Mouse (Mus musculus) left cerebral cortex, adult 18-20 months (tissue): Measurements from ENCODE around the gene Slc39a11. TPM values are rescaled to one million over a fixed set of nuclear protein-coding genes. Genes with fewer than 3 reads are reported as not detected.
"Not testable (repeated sequence)": the region's sequence is repeated elsewhere in the genome, so short reads cannot be mapped to it uniquely, and the experiment has no call there.

Experiments
- DNase-seq, 2 experiments: peaks; one replicate each; pipeline ENCODE4 v3.0.0; 2021 to 2022; ENCODE audit warnings: low spot score in 2 of 2, mixed read lengths in 1 of 2
- total RNA-seq, 2 experiments: library from RNA; stranded (reverse); gene quantifications; 2 replicates each; pipeline ENCODE4 v1.2.3; 2021

The Slc39a11 gene
- total RNA-seq, 2 experiments from 2014 or later = 13.9 to 15.3 TPM

- DNase-seq = no peak
Measured at GRCm38 (mm10) chr11:113601616-113602343, 48.1 kb downstream of the Slc39a11 start.

GRCm38 (mm10) chr11:113600526-113601245 is 49.2 kb downstream of the Slc39a11 start:
- DNase-seq = no peak

DNA sequence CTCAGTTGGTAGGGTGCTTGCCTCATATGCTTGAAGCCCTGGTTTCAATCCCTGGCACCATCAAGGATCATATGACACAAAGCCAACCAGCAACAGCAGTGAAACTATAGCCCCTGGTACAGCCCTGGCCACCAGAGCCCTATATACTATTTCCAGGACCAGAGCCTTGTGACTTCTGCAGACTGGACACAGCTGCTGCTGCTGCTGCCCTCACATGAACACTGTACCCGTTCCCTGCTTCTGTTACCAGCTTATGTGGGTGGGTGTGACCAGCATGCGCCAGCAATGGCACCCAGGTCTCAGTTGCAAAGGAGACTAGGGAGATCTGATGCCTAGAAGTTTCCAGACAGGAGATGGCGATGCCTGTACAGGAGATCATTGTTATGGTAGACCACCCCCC is 52.2 kb downstream of the Slc39a11 start:
- no peak for DNase-seq

- no peak for DNase-seq
Measured at GRCm38 (mm10) chr11:113595144-113595543, 54.7 kb downstream of the Slc39a11 start.

DNA sequence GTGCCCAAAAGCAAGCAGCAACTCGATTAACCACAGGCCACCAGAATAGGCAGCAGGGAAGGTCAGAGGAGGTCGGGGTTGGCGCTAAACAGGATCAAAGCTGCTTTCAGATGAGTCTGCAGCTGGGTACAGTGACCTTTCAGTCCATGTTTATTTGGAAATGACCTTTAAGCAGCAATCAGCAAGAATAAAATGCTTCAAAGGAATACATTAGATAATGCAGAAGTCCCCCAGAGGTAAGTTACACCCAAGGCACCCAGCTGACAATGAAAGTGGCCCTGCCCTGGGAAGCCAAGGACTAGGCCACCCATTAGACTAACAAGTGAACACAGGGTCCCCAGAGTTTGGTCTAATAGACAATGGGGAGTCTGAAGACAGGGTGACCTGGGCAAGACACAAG is 60.9 kb downstream of the Slc39a11 start:
- no peak for DNase-seq

DNA sequence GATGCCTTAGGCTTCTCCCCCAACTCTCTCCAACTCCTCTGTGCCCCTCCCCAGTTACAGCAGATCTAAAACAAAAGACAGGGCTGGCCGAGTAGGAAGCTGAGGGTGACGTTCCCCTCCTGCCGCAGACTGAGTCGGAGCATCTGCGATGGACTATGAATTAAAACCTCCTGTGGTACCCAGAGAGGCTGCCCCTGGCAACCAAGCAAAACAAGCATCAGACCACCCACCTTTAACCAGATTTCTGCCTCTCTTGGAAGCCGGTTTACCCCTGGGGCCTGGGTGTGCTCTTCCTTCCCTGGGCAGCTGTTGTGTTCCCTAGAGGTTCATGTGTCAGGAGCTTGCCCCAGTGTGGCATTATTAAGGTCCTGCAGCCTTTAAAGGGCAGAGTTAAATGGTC is 63.5 kb downstream of the Slc39a11 start:
- DNase-seq = no peak

DNA sequence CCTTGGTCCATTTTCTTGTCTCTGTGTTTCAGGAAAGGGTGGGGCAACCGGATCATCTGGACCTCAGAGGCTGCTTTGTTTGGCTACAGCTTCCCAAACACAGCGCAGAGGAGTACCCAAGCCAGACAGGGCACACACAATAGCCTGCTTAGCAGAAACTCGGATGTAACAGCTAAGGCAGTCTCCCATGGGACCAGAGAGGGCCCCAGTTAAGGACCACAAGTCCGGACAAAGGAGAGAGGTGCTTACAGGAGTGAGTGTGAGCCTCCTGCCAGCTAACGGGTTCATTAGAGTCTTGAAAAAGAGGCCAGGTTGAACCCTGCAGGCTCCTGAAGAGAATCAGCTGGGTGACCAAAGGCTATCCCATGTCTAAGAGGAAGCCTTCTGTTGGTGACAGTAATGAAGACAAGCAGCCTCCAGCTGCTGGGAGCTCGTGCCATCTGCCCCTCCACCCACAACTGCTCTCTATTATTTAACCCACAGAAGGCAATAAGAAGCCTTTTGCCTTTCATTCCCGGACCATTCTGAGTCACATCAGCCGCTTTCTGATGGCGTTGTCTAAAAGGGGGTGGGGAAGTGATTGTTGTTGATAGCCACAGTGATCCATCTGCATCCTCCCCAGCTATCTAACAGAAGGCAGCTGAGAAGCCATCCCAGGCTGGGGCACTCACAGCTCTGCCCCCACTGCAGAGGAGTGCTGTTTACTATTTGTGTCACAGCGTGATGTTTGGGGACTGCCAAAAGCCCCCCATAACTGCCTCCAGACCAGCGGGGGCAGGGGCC is 65.8 kb downstream of the Slc39a11 start:
- DNase-seq = no peak

GRCm38 (mm10) chr11:113577221-113577620 is 72.7 kb downstream of the Slc39a11 start:
- DNase-seq = no peak

DNA sequence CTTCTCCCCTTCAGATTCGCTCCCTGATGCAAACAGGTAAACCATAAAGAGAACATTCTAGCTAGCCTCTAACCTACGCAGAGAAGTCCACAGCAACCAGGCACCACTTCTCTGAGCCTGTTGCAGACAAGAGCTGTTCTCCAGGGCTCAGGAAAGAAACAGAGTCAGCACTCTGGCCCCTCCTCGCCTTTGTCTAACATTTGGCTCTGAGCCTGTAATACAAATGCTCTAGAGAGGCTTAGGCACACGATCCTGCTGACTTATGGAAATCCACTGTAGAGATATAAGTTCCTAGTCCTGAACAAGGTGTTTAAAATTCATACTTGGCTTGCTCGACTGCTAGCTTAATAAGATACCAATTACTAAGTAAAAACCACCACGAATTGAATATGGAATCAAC is 77.2 kb downstream of the Slc39a11 start:
- DNase-seq = no peak

GRCm38 (mm10) chr11:113571616-113572015 is 78.3 kb downstream of the Slc39a11 start:
- no peak for DNase-seq

DNA sequence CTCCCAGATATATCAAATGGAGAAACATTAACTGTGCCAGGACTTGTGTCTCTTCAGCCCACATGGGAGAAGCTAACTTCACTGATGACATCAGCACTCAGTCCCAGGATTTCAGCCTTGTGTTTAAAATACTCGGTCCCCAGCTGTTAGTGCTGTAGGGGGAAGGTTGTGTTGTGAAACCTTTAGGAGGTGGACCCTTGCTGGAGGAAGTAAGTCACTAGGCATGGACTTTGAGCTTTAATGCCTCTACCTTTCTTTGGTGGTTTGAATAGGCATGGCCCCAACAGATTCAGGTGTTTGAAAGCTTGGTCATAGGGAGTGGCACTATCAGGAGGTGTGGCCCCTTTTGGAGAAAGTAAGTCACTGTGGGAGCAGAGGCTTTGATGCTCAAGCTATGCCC is 80.9 kb downstream of the Slc39a11 start:
- DNase-seq = no peak

DNA sequence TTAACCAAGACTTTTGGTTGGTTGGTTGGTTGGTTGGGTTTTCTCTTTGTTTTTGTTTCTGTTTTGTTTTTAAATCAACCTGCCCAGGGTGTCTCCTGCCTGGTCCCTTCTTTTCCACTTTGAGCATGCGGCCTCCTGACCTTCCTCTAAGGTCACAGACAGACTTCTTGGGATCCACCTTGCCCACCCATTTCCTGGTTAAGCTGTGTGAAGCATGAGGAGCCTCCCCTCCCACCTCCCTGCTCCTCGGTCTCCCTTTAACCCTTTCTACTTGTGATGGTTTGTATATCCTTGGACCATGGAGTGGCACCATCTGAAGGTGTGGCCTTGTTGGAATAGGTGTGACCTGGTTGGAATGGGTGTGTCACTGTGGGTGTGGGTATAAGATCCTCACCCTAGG is 82.0 kb downstream of the Slc39a11 start:
- not testable (repeated sequence) for DNase-seq

- DNase-seq = peak; percentile 56 to 67
Measured at GRCm38 (mm10) chr11:113565006-113565995, 84.6 kb downstream of the Slc39a11 start.

- DNase-seq = no peak
Measured at GRCm38 (mm10) chr11:113562326-113562725, 87.6 kb downstream of the Slc39a11 start.

DNA sequence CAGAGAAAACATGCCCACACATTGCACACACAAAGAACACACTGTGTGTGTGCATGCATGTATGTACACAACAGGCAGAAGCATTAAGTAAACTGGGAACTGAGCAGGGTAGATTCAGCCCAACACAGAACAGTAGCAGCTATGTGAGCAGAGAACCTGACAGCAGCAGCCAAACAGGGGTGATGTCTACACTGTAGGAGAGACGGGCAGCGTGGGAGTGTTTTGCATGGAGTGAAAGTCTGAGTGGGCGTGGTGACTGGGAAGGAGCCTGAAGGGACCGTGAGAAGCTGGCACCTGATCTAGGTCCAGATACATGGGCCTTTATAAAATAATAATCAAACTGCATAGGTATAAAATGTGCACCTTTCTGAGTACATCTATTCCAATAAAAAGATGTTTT is 89.7 kb downstream of the Slc39a11 start:
- DNase-seq = peak; percentile 41 to 55

DNA sequence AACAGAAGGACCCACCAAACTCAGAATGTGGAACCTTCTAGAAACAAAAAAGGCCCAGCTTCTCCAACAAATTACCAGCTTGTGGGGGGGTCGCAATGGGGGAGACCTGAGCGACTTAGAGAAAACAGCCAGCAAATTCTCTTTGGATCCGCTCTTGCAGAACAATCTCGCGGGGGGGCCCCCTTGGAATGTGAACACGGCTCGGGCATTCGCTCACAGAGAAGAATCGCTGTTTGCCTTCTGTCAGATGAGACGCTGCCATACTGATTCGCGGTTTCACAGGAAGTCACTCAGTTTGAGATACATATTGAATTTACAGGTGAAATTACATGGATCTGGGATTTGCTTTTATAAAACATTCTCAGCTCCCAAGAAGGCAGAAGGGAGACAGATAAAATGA is 91.4 kb downstream of the Slc39a11 start:
- no peak for DNase-seq

- DNase-seq = no peak
Measured at GRCm38 (mm10) chr11:113556142-113556541, 93.7 kb downstream of the Slc39a11 start.

- DNase-seq = no peak
Measured at GRCm38 (mm10) chr11:113554701-113555360, 95.0 kb downstream of the Slc39a11 start.

DNA sequence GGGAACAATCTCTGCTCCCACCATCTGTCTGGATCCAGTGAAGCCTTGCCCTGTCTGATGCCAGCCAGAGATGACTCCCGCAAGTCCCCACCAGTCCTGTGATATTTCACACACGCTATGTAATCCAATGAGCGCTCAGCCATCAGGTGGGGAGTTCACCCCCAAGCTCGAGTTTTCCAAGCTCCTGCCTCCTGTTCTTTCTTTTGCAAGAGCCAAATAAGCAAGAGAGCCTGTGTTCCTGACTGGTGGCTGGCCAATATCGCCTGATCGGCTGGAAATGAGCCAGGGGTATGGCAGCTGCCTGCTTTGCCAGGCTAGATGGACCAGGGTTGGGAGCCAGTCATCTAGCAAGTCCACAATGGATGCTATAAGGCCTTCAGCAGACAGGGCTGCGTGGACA is 95.7 kb downstream of the Slc39a11 start:
- DNase-seq = no peak

DNA sequence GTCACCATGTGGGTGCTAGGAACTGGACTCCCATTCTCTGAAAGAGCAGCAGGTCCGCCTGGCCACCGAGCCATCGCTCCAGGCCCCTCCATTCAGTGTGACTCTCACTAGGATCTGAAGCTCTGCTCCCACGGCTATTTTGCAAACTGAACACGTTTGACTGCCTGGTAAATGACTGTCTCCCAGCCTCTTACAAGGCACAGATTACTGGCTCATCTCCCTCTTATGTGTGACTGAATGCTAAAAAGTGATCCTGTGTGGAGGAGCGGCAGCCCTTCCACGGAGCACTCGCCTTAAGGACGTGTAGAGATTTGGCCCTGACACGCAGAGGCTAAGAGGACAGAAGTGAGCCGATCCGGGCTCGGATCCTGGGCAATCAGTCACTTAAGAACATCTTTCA is 96.3 kb downstream of the Slc39a11 start:
- DNase-seq = peak in 1 of 2 experiments; percentile 18
